Mouse (Mus musculus) liver, embryonic 12.5 days (tissue): ENCODE measurements around the gene St6gal1. TPM values are rescaled to one million over a fixed set of nuclear protein-coding genes. Genes with fewer than 3 reads are reported as not detected.

Experiments
- ATAC-seq: fragments of 200-750 bp; cut with Nextera tagmentation; 2 replicates; pipeline ENCODE4 v1.8.0; 2017; ENCODE audit warnings: moderate number of reproducible peaks, mild to moderate bottlenecking, moderate library complexity
- H3K27ac ChIP-seq: fragments of 300-500 bp; sonication (generic); 2 replicates; pipeline ENCODE4 v1.5.1; 2016; ENCODE audit warnings: mild to moderate bottlenecking
- H3K27me3 ChIP-seq: fragments of 300-500 bp; sonication (generic); replicated peaks from 2 replicates; pipeline ENCODE4 v1.6.1; 2016; ENCODE audit warnings: mild to moderate bottlenecking, moderate library complexity
- H3K36me3 ChIP-seq: fragments of 300-500 bp; sonication (generic); 2 replicates; pipeline ENCODE4 v1.6.1; 2016; ENCODE audit warnings: mild to moderate bottlenecking, moderate library complexity
- H3K4me1 ChIP-seq: fragments of 300-500 bp; sonication (generic); 2 replicates; pipeline ENCODE4 v1.6.1; 2016
- H3K4me2 ChIP-seq: fragments of 300-500 bp; sonication (generic); 2 replicates; pipeline ENCODE4 v1.6.1; 2016; ENCODE audit warnings: mild to moderate bottlenecking, moderate library complexity
- H3K4me3 ChIP-seq: fragments of 300-500 bp; sonication (generic); 2 replicates; pipeline ENCODE4 v1.5.1; 2016; ENCODE audit warnings: mild to moderate bottlenecking, moderate library complexity
- H3K9ac ChIP-seq: fragments of 300-500 bp; sonication (generic); 2 replicates; pipeline ENCODE4 v1.6.1; 2016; ENCODE audit warnings: mild to moderate bottlenecking, moderate library complexity
- H3K9me3 ChIP-seq: fragments of 300-500 bp; sonication (generic); replicated peaks from 2 replicates; pipeline ENCODE4 v1.6.1; 2016; ENCODE audit warnings: mild to moderate bottlenecking, moderate library complexity
- WGBS: fragments of 180-500 bp; shearing (Covaris S2); methylation state at CpG from one replicate; pipeline ENCODE4 v1.1.7; 2016; ENCODE audit not compliant: insufficient replicate concordance; 5-methylcytosine and 5-hydroxymethylcytosine counted together
- polyA plus RNA-seq: library from polyadenylated mRNA; unstranded; fragments of >200 nt; fragmentation: Nextera tagmentation; extraction: Ambion mirVana; gene quantifications from 2 replicates; pipeline ENCODE4 v1.2.1, GENCODE M21; 2016

St6gal1 gene
- polyA plus RNA-seq, 1 experiment from 2014 or later = 7.5 TPM

GRCm38 (mm10) chr16:23269056-23269983 is 44.8 kb downstream of the St6gal1 start:
- Histone ChIP-seq H3K9me3 (no peaks in the 10 kb centered on the region), H3K4me3 (no peak overlapping the region), H3K27ac (no peak overlapping the region), H3K9ac (no peak overlapping the region), H3K4me1 (peaks cover 46% of the 10 kb centered on the region), H3K27me3 (peaks cover 10% of the 10 kb centered on the region; the same call in 1 of the 2 replicates), H3K36me3 (no peaks in the 10 kb centered on the region), H3K4me2 (no peak overlapping the region)
- no peak for ATAC-seq
- WGBS = 38% methylated on average over 17 of the region's 17 CpGs

GRCm38 (mm10) chr16:23269984-23270912 is 45.7 kb downstream of the St6gal1 start:
- Histone ChIP-seq H3K27ac (no peak overlapping the region), H3K9me3 (no peaks in the 10 kb centered on the region), H3K4me3 (no peak overlapping the region), H3K4me2 (no peak overlapping the region), H3K4me1 (peaks cover 46% of the 10 kb centered on the region), H3K9ac (no peak overlapping the region), H3K27me3 (peaks cover 10% of the 10 kb centered on the region; the same call in 1 of the 2 replicates), H3K36me3 (no peaks in the 10 kb centered on the region)
- no peak for ATAC-seq
- 39% methylated on average over 10 of the region's 10 CpGs for WGBS

- no peak overlapping the region for H3K27ac ChIP-seq
- no peak overlapping the region for H3K4me3 ChIP-seq
- no peak overlapping the region for H3K9ac ChIP-seq
- H3K4me1 ChIP-seq = peaks cover 46% of the 10 kb centered on the region
- H3K36me3 ChIP-seq = no peaks in the 10 kb centered on the region
- H3K9me3 ChIP-seq = no peaks in the 10 kb centered on the region
- no peak for ATAC-seq
- no peak overlapping the region for H3K4me2 ChIP-seq
- peaks cover 10% of the 10 kb centered on the region; the same call in 1 of the 2 replicates for H3K27me3 ChIP-seq
- WGBS = 23% methylated on average over 3 of the region's 3 CpGs
These were observed 46.3 kb downstream of the St6gal1 start for GRCm38 (mm10) chr16:23270913-23271253.

- no peaks in the 10 kb centered on the region for H3K36me3 ChIP-seq
- ATAC-seq = no peak
- H3K4me1 ChIP-seq = peaks cover 46% of the 10 kb centered on the region
- 40% methylated on average over 14 of the region's 14 CpGs for WGBS
- H3K9ac ChIP-seq = no peak overlapping the region
- no peak overlapping the region for H3K4me2 ChIP-seq
- H3K27ac ChIP-seq = no peak overlapping the region
- no peaks in the 10 kb centered on the region for H3K9me3 ChIP-seq
- H3K27me3 ChIP-seq = peaks cover 10% of the 10 kb centered on the region; the same call in 1 of the 2 replicates
- H3K4me3 ChIP-seq = no peak overlapping the region
These were observed 47.4 kb downstream of the St6gal1 start for GRCm38 (mm10) chr16:23271746-23272520.

GRCm38 (mm10) chr16:23272521-23273230 is 48.1 kb downstream of the St6gal1 start:
- peaks cover 10% of the 10 kb centered on the region; the same call in 1 of the 2 replicates for H3K27me3 ChIP-seq
- no peak for ATAC-seq
- H3K27ac ChIP-seq = no peak overlapping the region
- H3K36me3 ChIP-seq = no peaks in the 10 kb centered on the region
- peaks cover 46% of the 10 kb centered on the region for H3K4me1 ChIP-seq
- no peak overlapping the region for H3K4me3 ChIP-seq
- no peak overlapping the region for H3K4me2 ChIP-seq
- no peak overlapping the region for H3K9ac ChIP-seq
- 50% methylated on average over 9 of the region's 9 CpGs for WGBS
- no peaks in the 10 kb centered on the region for H3K9me3 ChIP-seq

GRCm38 (mm10) chr16:23274005-23274404 is 49.5 kb downstream of the St6gal1 start:
- 53% methylated on average over 6 of the region's 6 CpGs for WGBS
- Histone ChIP-seq H3K4me1 (peaks cover 46% of the 10 kb centered on the region), H3K27ac (no peak overlapping the region), H3K9ac (no peak overlapping the region), H3K4me3 (no peak overlapping the region), H3K9me3 (no peaks in the 10 kb centered on the region), H3K36me3 (no peaks in the 10 kb centered on the region), H3K27me3 (peaks cover 10% of the 10 kb centered on the region; the same call in 1 of the 2 replicates), H3K4me2 (no peak overlapping the region)
- ATAC-seq = no peak

GRCm38 (mm10) chr16:23274606-23275310 is 50.2 kb downstream of the St6gal1 start:
- Histone ChIP-seq H3K27me3 (peaks cover 10% of the 10 kb centered on the region; the same call in 1 of the 2 replicates), H3K9ac (no peak overlapping the region), H3K4me1 (peaks cover 42% of the 10 kb centered on the region), H3K4me2 (no peak overlapping the region), H3K36me3 (no peaks in the 10 kb centered on the region), H3K27ac (no peak overlapping the region), H3K9me3 (no peaks in the 10 kb centered on the region), H3K4me3 (no peak overlapping the region)
- WGBS = 52% methylated on average over 7 of the region's 7 CpGs
- no peak for ATAC-seq

GRCm38 (mm10) chr16:23275661-23276060 is 51.1 kb downstream of the St6gal1 start:
- H3K27me3 ChIP-seq = peaks cover 10% of the 10 kb centered on the region; the same call in 1 of the 2 replicates
- no peaks in the 10 kb centered on the region for H3K36me3 ChIP-seq
- no peak overlapping the region for H3K4me3 ChIP-seq
- H3K27ac ChIP-seq = no peak overlapping the region
- H3K9ac ChIP-seq = no peak overlapping the region
- no peak overlapping the region for H3K4me2 ChIP-seq
- WGBS = 54% methylated on average over 2 of the region's 2 CpGs
- H3K4me1 ChIP-seq = peaks cover 33% of the 10 kb centered on the region
- no peak for ATAC-seq
- H3K9me3 ChIP-seq = no peaks in the 10 kb centered on the region

GRCm38 (mm10) chr16:23279879-23280741 is 55.6 kb downstream of the St6gal1 start:
- peaks cover 5% of the 10 kb centered on the region; the same call in 1 of the 2 replicates for H3K27me3 ChIP-seq
- H3K9ac ChIP-seq = no peak overlapping the region
- WGBS = 8% methylated on average over 9 of the region's 9 CpGs
- peaks cover 4% of the 10 kb centered on the region; the same call in 1 of the 2 replicates for H3K4me1 ChIP-seq
- H3K4me3 ChIP-seq = no peak overlapping the region
- ATAC-seq = no peak
- H3K4me2 ChIP-seq = no peak overlapping the region
- no peaks in the 10 kb centered on the region for H3K9me3 ChIP-seq
- H3K36me3 ChIP-seq = no peaks in the 10 kb centered on the region
- H3K27ac ChIP-seq = no peak overlapping the region

- no peak overlapping the region for H3K27ac ChIP-seq
- 35% methylated on average over 4 of the region's 4 CpGs for WGBS
- no peak overlapping the region for H3K9ac ChIP-seq
- no peak overlapping the region for H3K4me3 ChIP-seq
- no peak overlapping the region for H3K4me2 ChIP-seq
- H3K36me3 ChIP-seq = no peaks in the 10 kb centered on the region
- peaks cover 4% of the 10 kb centered on the region; the same call in 1 of the 2 replicates for H3K4me1 ChIP-seq
- peaks cover 5% of the 10 kb centered on the region; the same call in 1 of the 2 replicates for H3K27me3 ChIP-seq
- no peaks in the 10 kb centered on the region for H3K9me3 ChIP-seq
- ATAC-seq = no peak
These were observed 56.2 kb downstream of the St6gal1 start for GRCm38 (mm10) chr16:23280742-23281090.
